Mouse (Mus musculus) right cerebral cortex, adult 2 months (tissue): ENCODE results near the gene Fap.

ENCODE experiments used
- DNase-seq, 2 experiments: peaks; one replicate each; pipeline ENCODE4 v3.0.0; 2021 to 2022; ENCODE audit warnings: low spot score in 2 of 2

Gene Fap

GRCm38 (mm10) chr2:62573753-62574159 lies at the start of gene Fap:
Gene Fap (minus strand): TSS chr2:62574075.
- DNase-seq: peak in 1 of 2 experiments; percentile 6

DNA sequence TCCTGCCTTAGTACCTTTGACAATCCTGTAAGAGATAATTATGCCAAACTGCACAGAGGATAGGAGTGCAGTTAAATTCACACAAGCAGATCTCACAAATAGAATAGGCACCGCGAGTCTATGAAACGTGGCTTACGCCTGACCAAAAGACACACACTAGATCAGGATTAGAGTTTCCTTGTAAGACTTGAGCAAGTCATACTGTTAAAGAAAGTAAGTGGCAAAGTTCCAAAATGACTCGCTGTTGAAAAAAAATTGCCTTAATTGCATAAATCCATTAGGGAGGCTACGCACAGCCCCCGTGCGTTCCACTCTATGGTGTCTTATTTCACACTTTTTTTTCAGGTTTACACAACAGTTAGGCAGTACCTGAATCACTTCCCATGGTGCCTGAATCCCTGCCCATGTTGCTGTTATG lies 49.2 kb upstream of the Fap start:
- peak in 1 of 2 experiments; percentile 28 for DNase-seq

DNA sequence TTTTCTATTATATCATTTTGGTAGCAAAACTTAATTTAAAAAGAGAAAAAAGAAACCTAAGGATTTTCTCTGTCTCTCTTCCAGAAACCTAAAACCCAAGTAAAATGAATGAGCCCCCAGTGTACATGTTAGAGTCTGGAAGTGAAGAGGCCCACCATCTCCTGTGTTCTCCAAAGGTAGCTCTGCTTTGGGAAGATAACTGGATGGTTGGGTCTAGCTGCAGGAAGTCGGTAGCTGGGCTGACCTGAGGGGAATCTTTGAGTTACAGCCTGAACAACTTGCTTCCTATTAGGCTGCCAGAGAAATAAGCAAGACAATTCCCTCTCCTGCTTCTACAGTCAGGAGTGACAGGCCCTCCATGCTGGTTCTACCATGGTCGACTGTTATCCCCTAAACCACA lies 45.8 kb upstream of the Fap start:
- DNase-seq: no peak

DNA sequence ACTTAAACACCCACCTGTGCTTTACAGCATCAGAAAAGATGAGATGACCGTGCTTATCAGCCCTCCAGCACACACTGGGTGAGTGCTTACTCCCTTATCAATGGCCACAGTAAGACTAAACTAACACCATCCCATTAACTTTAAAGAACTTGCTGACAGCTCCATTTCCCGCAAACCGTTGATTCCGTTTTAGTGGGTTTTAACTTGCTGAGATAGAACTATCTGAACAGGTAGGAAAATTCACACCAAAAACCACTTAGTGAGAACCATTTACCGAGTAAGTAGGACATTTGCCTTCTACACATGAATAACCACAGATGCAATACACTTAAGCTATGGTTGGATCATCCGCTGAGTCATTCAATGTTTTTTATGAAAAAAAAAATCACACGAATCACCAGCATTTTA lies 45.1 kb upstream of the Fap start:
- DNase-seq: no peak

DNA sequence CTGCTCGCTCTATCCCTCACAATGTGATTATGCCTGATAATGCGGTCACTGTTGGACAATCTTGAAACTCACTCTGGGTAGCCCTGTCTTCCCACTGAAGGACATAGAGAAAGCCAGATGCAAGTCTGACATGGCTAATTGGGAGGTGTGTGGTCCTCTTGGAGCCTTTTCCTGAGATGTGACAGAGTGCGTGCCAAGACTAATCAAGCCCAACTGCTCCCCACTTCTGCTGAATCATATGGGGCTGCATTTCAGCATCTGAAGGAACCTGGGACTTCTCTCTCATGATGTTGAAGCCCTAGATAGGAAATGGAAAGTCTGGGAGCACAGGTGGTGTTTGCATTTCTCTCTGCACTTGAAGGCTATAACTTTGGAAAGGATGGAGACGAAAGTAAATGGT lies 39.3 kb upstream of the Fap start:
- DNase-seq: no peak

- DNase-seq: no peak
Measured at GRCm38 (mm10) chr2:62606205-62606604, 32.3 kb upstream of the Fap start.

- no peak for DNase-seq
Measured at GRCm38 (mm10) chr2:62603530-62603929, 29.7 kb upstream of the Fap start.

DNA sequence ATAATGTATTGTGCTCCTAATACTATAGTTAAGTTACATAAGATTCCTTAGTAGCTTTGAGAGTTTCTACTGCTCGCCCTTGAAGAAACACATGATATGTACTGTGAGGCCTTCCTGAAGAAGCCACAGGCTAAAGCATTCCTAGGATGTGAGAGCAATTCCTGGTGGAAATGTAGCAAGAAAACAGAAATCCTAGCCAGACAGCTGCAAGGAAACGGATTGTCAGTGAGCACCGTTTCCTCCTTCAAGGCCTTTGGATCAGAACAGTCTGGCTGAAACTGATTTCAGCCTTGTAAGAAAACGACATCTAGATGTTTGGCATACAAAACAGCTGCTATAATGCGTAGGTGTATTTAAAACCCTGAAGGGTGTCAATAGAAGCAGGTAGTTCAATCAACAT lies 22.7 kb upstream of the Fap start:
- DNase-seq: no peak

DNA sequence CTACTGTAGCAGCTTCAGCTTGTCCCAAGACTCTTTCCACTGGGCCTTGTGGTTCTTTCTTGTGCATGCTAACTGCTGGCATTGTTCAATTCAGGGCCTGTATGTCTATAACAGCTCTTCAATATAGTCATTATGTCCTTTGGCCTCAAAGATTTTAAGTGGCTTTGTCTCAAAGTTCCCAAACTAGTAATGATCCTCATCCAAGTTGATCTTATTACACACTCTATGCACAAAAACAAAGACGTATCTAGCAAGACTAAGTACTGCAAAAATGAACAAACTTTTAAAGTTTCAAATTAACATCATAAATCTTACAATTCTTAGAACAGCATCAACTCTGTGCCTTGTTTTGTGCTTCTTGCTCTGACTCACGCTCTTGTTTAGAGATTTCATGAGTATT lies 20.6 kb upstream of the Fap start:
- no peak for DNase-seq

GRCm38 (mm10) chr2:62591555-62591954 lies 17.7 kb upstream of the Fap start:
- no peak for DNase-seq

DNA sequence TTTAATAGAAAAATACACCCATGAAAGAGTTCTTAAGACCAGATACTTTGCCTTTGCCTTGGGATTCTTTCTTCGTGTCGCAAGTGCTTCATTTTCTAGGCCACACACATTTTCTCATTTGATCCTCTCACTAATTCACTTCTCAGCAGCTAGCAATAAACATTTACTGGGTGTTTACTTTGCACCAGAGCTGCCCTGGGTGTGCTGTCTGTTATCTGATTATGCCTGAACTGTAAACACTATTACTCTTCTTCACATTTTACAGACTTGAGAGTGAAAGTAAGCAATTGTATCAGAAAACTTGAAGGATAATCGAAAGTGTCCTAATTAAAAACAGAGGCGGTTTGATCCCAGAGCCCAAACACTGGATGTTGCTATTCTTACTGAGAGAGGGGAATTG lies 15.5 kb upstream of the Fap start:
- no peak for DNase-seq

DNA sequence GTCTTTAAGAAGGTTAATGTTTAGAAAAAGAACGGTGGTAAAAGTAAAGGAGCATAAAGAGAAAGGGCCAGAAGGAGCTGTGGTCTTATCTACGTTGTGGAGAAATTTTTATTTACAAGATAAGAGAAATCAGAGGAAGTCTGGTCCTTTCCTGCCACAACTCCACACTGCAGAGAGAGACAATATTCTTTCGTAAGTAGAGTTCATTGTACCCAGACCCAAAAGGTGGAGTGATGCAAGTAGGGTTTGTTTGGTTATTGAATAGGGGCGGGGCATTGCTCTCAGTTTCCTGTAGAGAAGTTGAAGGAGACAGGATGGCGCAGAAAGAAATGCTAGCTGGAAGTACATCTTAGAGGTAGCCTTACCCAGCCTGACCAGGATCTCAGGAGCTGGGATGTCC lies 11.9 kb upstream of the Fap start:
- DNase-seq: no peak

GRCm38 (mm10) chr2:62574962-62575361 lies 1.1 kb upstream of the Fap start:
- no peak for DNase-seq

- peak; percentile 19 to 34 for DNase-seq
Measured at GRCm38 (mm10) chr2:62574250-62574649, 375 bp upstream of the Fap start.

DNA sequence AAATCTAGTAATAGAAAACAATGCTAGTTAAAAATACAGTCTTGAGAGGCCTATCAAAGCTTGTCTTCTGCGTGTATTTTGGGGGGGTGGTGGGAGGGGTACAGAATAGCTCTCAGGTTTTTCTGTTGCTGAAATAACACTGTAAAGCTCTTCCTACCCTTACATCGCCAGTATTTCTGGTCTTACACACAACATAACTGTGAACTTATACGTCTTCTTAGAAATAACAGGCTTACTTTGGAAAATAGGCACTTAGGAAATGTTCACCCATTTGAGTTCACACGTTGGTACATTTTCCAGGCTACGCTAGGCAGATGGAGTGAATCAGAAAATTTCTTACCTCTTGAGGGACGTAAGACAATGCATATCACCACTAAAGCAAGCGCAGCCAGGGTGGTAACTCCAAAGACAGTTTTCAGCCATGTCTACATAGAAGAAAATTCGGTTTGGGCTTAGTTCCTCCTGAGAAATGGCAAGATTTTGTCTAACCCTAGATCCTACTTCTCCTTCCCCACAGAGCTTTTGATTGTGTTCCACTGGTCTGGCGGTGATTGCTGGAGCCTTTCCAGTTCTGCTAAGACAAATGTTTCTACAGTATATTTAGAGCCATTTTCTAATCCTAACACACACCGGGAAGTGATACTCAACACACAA lies 649 bp downstream of the Fap start:
- DNase-seq: peak; percentile 20 to 32

DNA sequence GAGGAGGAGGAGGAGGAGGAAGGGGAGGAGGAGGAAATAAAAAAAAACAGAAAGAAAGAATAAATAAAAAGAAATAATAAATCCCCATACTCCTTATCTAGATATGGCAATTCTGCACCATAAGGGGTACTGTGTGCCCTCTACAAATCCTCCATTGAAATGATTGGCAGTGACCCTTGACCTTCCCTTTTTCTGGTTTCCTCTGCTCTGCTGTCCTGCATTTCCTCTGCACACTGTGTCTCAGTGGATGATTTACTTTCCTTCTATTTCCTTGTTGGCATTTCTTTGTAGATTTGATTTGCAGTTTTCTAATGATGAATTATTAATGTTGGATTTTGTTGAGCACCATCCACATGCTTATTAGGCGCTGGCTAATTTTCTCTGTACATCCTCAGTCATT lies 9.2 kb downstream of the Fap start:
- no peak for DNase-seq

- DNase-seq: no peak
Measured at GRCm38 (mm10) chr2:62562661-62563485, 11.0 kb downstream of the Fap start.

- DNase-seq: no peak
Measured at GRCm38 (mm10) chr2:62557417-62557816, 16.5 kb downstream of the Fap start.

DNA sequence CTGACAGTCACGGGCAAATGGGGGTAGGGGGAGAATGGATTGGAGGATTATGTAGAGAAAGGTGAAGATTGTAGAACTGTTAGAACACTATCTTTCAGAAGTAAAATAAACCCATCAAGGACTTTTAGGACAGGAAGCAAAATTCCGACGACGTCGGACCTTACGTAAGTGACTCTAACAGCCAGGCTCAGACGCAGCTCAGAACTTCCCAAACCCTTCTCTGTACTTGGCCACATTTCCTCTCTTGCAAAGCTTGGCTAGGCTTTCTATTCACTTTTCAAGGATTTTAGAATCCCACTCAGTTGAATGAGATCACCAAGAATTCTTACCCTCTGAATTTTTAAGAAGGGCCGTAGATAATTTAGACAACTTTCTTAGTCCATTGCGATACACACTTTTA lies 17.5 kb downstream of the Fap start:
- no peak for DNase-seq

GRCm38 (mm10) chr2:62549659-62550058 lies 24.2 kb downstream of the Fap start:
- no peak for DNase-seq

DNA sequence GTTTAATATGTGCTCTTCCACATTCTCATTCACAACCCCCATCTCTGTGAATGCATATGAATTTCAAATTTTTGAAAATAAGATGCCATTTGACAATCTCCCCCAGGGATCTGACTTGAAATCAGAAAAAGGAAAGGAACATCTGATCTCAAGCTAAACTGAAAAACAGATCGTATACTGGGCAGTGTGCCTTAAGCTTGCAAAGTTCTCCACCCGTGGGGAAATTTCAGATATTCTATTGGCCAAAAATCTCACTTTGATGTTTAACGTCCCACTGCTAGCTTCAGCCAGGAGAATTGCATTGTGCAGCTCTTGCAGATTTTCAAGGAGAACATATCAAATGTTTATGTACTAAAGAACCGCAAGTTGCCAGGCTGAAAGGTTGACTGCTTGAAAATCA lies 24.7 kb downstream of the Fap start:
- DNase-seq: no peak

- DNase-seq: no peak
Measured at GRCm38 (mm10) chr2:62548104-62548503, 25.8 kb downstream of the Fap start.

DNA sequence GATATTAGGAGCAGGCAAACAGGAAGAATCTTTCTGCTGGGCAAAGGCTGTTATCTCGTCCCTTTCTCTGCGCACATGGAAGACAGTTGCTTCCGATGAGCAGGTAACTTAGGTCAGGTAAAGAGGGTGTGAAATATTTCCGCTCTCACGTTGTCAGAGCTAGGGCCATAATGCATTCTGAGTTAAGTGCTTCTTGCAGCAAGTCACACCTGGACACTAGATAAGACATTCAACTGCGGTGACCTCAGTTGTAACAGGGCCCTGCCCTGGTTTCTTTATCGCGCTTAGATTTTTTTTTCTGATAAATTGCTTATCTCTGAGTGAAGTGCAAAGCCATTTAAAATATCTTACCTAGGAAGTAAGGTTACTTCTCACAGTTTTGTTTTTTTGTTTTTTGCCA lies 38.4 kb downstream of the Fap start:
- DNase-seq: no peak
